Mouse (Mus musculus): ENCODE measurements around the gene Macrod2. TPM values are rescaled to one million over a fixed set of nuclear protein-coding genes. Genes with fewer than 3 reads are reported as not detected.
"Not testable (repeated sequence)": the region's sequence is repeated elsewhere in the genome, so short reads cannot be mapped to it uniquely, and the experiment has no call there.

Macrod2 gene
- polyA plus RNA-seq, 1 experiment from 2014 or later = 11.5 TPM

GRCm38 (mm10) chr2:140704146-140704545 lies 309.0 kb downstream of the Macrod2 start:
- Histone ChIP-seq H3K9me3 (replicated peaks) (no peaks in the 10 kb centered on the region), H3K4me3 (replicated peaks) (no peak overlapping the region), H3K4me1 (replicated peaks) (no peaks in the 10 kb centered on the region), H3K27me3 (no peaks in the 10 kb centered on the region), H3K27ac (no peak overlapping the region), H3K36me3 (no peaks in the 10 kb centered on the region), H3K9ac (no peak overlapping the region), H3K4me2 (no peak overlapping the region)
- no peak for DNase-seq
- ATAC-seq (ENCODE audit: low read depth) = no peak
- WGBS (ENCODE audit: insufficient replicate concordance) = 44% methylated on average over 3 of the region's 3 CpGs

GRCm38 (mm10) chr2:140705278-140705677 lies 310.2 kb downstream of the Macrod2 start:
- no peaks in the 10 kb centered on the region for H3K4me1 ChIP-seq (replicated peaks)
- H3K27ac ChIP-seq = no peak overlapping the region
- no peaks in the 10 kb centered on the region for H3K27me3 ChIP-seq
- H3K4me3 ChIP-seq (replicated peaks) = no peak overlapping the region
- WGBS (ENCODE audit: insufficient replicate concordance) = 33% methylated on average over 2 of the region's 2 CpGs
- DNase-seq (no peak), ATAC-seq (ENCODE audit: low read depth) (no peak)
- no peaks in the 10 kb centered on the region for H3K9me3 ChIP-seq (replicated peaks)
- no peaks in the 10 kb centered on the region for H3K36me3 ChIP-seq
- H3K4me2 ChIP-seq = no peak overlapping the region
- H3K9ac ChIP-seq = no peak overlapping the region

GRCm38 (mm10) chr2:140707550-140707949 lies 312.4 kb downstream of the Macrod2 start:
- Histone ChIP-seq H3K4me3 (replicated peaks) (no peak overlapping the region), H3K36me3 (no peaks in the 10 kb centered on the region), H3K27ac (no peak overlapping the region), H3K9me3 (replicated peaks) (no peaks in the 10 kb centered on the region), H3K27me3 (no peaks in the 10 kb centered on the region), H3K4me1 (replicated peaks) (no peaks in the 10 kb centered on the region), H3K9ac (no peak overlapping the region), H3K4me2 (no peak overlapping the region)
- DNase-seq (no peak), ATAC-seq (ENCODE audit: low read depth) (no peak)
- WGBS (ENCODE audit: insufficient replicate concordance) = 58% methylated on average over 5 of the region's 5 CpGs

GRCm38 (mm10) chr2:140715822-140716221 lies 320.7 kb downstream of the Macrod2 start:
- H3K4me1 ChIP-seq (replicated peaks) = no peaks in the 10 kb centered on the region
- no peak overlapping the region for H3K4me3 ChIP-seq (replicated peaks)
- H3K27me3 ChIP-seq = no peaks in the 10 kb centered on the region
- H3K36me3 ChIP-seq = no peaks in the 10 kb centered on the region
- no peak overlapping the region for H3K9ac ChIP-seq
- H3K4me2 ChIP-seq = no peak overlapping the region
- H3K9me3 ChIP-seq (replicated peaks) = no peaks in the 10 kb centered on the region
- ATAC-seq (ENCODE audit: low read depth) = no peak
- no peak overlapping the region for H3K27ac ChIP-seq
- no peak for DNase-seq
- 49% methylated on average over 4 of the region's 4 CpGs for WGBS (ENCODE audit: insufficient replicate concordance)

- Histone ChIP-seq H3K4me3 (replicated peaks) (no peak overlapping the region), H3K4me2 (no peak overlapping the region), H3K4me1 (replicated peaks) (no peaks in the 10 kb centered on the region), H3K9me3 (replicated peaks) (no peaks in the 10 kb centered on the region), H3K27me3 (no peaks in the 10 kb centered on the region), H3K27ac (no peak overlapping the region), H3K36me3 (no peaks in the 10 kb centered on the region), H3K9ac (no peak overlapping the region)
- WGBS (ENCODE audit: insufficient replicate concordance) = 59% methylated on average over 9 of the region's 9 CpGs
- no peak for ATAC-seq (ENCODE audit: low read depth)
- no peak for DNase-seq
Observed at GRCm38 (mm10) chr2:140717407-140717806, 322.3 kb downstream of the Macrod2 start.

GRCm38 (mm10) chr2:140732616-140733183 lies 337.6 kb downstream of the Macrod2 start:
- Histone ChIP-seq H3K4me1 (replicated peaks) (no peaks in the 10 kb centered on the region), H3K27me3 (no peaks in the 10 kb centered on the region), H3K9ac (no peak overlapping the region), H3K4me2 (no peak overlapping the region), H3K4me3 (replicated peaks) (no peak overlapping the region), H3K9me3 (replicated peaks) (no peaks in the 10 kb centered on the region), H3K27ac (no peak overlapping the region), H3K36me3 (no peaks in the 10 kb centered on the region)
- WGBS (ENCODE audit: insufficient replicate concordance) = 47% methylated on average over 6 of the region's 6 CpGs
- ATAC-seq (ENCODE audit: low read depth) = no peak
- DNase-seq = no peak

GRCm38 (mm10) chr2:140740511-140740910 lies 345.4 kb downstream of the Macrod2 start:
- no peak overlapping the region for H3K4me3 ChIP-seq (replicated peaks)

GRCm38 (mm10) chr2:140742954-140743353 lies 347.8 kb downstream of the Macrod2 start:
- 61% methylated on average over 2 of the region's 2 CpGs for WGBS (ENCODE audit: insufficient replicate concordance)
- not testable (repeated sequence) for H3K9ac ChIP-seq; H3K36me3 ChIP-seq; H3K4me1 ChIP-seq (replicated peaks); H3K27ac ChIP-seq; DNase-seq; ATAC-seq (ENCODE audit: low read depth); H3K27me3 ChIP-seq; H3K4me2 ChIP-seq; H3K9me3 ChIP-seq (replicated peaks); H3K4me3 ChIP-seq (replicated peaks)

More at GRCm38 (mm10) chr2:140740511-140740910, 345.4 kb downstream of the Macrod2 start:
- H3K4me1 ChIP-seq (replicated peaks) = no peaks in the 10 kb centered on the region
- H3K27me3 ChIP-seq = no peaks in the 10 kb centered on the region
- WGBS (ENCODE audit: insufficient replicate concordance) = 54% methylated on average over 5 of the region's 5 CpGs
- DNase-seq (no peak), ATAC-seq (ENCODE audit: low read depth) (no peak)
- H3K9me3 ChIP-seq (replicated peaks) = no peaks in the 10 kb centered on the region
- H3K36me3 ChIP-seq = no peaks in the 10 kb centered on the region
- no peak overlapping the region for H3K9ac ChIP-seq
- no peak overlapping the region for H3K27ac ChIP-seq
- no peak overlapping the region for H3K4me2 ChIP-seq

- DNase-seq = no peak
- Histone ChIP-seq H3K4me2 (no peak overlapping the region), H3K27ac (no peak overlapping the region), H3K9ac (no peak overlapping the region), H3K27me3 (no peaks in the 10 kb centered on the region), H3K4me1 (replicated peaks) (no peaks in the 10 kb centered on the region), H3K4me3 (replicated peaks) (no peak overlapping the region), H3K36me3 (no peaks in the 10 kb centered on the region), H3K9me3 (replicated peaks) (no peaks in the 10 kb centered on the region)
- 58% methylated on average over 2 of the region's 2 CpGs for WGBS (ENCODE audit: insufficient replicate concordance)
- ATAC-seq (ENCODE audit: low read depth) = no peak
Observed at GRCm38 (mm10) chr2:140758881-140759280, 363.8 kb downstream of the Macrod2 start.

GRCm38 (mm10) chr2:140759732-140760131 lies 364.6 kb downstream of the Macrod2 start:
- Histone ChIP-seq H3K9ac (no peak overlapping the region), H3K4me1 (replicated peaks) (no peaks in the 10 kb centered on the region), H3K4me2 (no peak overlapping the region), H3K9me3 (replicated peaks) (no peaks in the 10 kb centered on the region), H3K4me3 (replicated peaks) (no peak overlapping the region), H3K36me3 (no peaks in the 10 kb centered on the region), H3K27me3 (no peaks in the 10 kb centered on the region), H3K27ac (no peak overlapping the region)
- no peak for DNase-seq
- ATAC-seq (ENCODE audit: low read depth) = no peak

- 74% methylated on average over 3 of the region's 3 CpGs for WGBS (ENCODE audit: insufficient replicate concordance)
- Histone ChIP-seq H3K36me3 (no peaks in the 10 kb centered on the region), H3K9me3 (replicated peaks) (no peaks in the 10 kb centered on the region), H3K4me2 (no peak overlapping the region), H3K27ac (no peak overlapping the region), H3K4me1 (replicated peaks) (no peaks in the 10 kb centered on the region), H3K9ac (no peak overlapping the region), H3K27me3 (no peaks in the 10 kb centered on the region), H3K4me3 (replicated peaks) (no peak overlapping the region)
- ATAC-seq (ENCODE audit: low read depth) (no peak), DNase-seq (no peak)
Observed at GRCm38 (mm10) chr2:140760137-140760536, 365.0 kb downstream of the Macrod2 start.

GRCm38 (mm10) chr2:140763076-140763891 lies 368.2 kb downstream of the Macrod2 start:
- H3K4me1 ChIP-seq (replicated peaks) = no peaks in the 10 kb centered on the region
- no peak for DNase-seq
- H3K9ac ChIP-seq = no peak overlapping the region
- no peak for ATAC-seq (ENCODE audit: low read depth)
- no peaks in the 10 kb centered on the region for H3K9me3 ChIP-seq (replicated peaks)
- H3K27ac ChIP-seq = no peak overlapping the region
- H3K36me3 ChIP-seq = no peaks in the 10 kb centered on the region
- 54% methylated on average over 12 of the region's 12 CpGs for WGBS (ENCODE audit: insufficient replicate concordance)
- H3K4me2 ChIP-seq = no peak overlapping the region
- H3K4me3 ChIP-seq (replicated peaks) = no peak overlapping the region
- no peaks in the 10 kb centered on the region for H3K27me3 ChIP-seq

All from liver, embryonic 13.5 days (tissue).